Mouse (Mus musculus) R1 (cell line): Measurements from ENCODE around the gene Rdh13.
"Not testable (repeated sequence)": the region's sequence is repeated elsewhere in the genome, so short reads cannot be mapped to it uniquely, and the experiment has no call there.

Experiments
- DNase-seq: peaks from one replicate; pipeline ENCODE4 v3.0.0-alpha.2; 2018; ENCODE audit warnings: low read depth, low spot score

Gene Rdh13

GRCm38 (mm10) chr7:4437721-4438120 lies 7.7 kb downstream of the Rdh13 start:
- no peak for DNase-seq

- DNase-seq, result no peak
These were observed 13.4 kb downstream of the Rdh13 start for GRCm38 (mm10) chr7:4432026-4432425.

GRCm38 (mm10) chr7:4431548-4431947 lies 13.9 kb downstream of the Rdh13 start:
- DNase-seq, result peak; percentile 83

DNA sequence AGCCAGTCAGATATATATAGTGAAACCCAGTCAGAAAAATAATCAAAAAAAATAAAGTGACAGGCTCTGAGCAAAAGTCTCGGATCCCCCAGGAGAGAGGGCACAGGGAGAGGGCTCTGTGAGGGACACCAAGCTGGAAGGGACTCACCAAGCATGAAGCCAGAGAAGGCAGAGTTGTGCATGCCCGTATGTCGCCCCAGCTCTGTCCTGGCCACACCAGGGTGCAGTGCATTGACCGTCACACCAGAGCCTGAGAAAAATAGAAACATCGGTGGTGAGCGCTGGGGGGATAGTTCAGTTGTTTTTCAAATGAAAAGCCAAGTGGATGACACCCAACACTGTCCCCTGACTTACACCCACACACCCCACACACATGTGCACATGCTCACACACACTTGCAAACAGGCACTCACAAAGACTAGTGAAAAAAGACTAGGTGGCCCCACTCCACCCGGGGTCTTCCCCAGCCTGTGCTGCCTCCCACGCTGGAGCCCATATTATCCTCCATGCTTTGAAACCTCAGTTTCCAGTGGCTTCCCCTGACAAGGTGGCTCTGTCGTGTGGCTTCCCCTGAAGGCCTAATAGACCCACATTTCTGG lies 15.1 kb downstream of the Rdh13 start:
- no peak for DNase-seq

DNA sequence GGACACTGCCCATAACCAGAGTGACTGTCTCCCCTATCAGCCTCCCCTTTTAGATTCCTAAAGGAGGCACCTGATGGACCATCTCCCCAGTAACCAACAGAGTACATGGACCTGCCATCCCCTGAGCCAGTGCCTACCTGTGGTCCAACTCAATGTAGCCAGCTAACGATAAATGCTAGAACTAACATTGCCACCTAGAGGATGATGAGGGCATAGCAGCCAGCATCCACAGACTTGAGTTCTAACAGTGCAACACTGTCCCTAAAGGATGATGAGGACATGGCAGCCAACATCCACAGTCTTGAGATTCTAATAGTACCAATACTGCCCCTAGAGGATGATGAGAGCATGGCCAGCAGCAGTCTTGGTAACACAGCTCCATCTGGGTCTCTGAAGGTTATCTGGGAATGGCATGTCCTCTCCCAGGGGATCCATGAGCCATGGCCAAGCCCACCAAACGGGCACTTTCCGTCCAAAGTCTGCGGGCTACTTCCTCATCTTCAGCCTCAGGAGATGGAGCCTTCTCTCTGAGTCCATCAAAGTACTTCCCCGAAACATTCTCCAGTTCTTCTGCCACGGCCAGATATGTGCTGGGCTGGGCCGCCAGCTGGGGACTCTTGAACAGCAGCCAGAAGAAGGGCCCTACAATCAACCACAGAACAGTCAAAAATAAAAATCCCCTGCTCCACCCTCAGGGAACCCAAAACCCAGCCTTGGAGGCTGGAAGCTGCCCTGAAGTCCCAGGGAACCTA lies 18.1 kb downstream of the Rdh13 start:
- peak; percentile 97 for DNase-seq

GRCm38 (mm10) chr7:4420230-4420629 lies 25.2 kb downstream of the Rdh13 start:
- DNase-seq, result no peak

GRCm38 (mm10) chr7:4419681-4420080 lies 25.8 kb downstream of the Rdh13 start:
- no peak for DNase-seq

DNA sequence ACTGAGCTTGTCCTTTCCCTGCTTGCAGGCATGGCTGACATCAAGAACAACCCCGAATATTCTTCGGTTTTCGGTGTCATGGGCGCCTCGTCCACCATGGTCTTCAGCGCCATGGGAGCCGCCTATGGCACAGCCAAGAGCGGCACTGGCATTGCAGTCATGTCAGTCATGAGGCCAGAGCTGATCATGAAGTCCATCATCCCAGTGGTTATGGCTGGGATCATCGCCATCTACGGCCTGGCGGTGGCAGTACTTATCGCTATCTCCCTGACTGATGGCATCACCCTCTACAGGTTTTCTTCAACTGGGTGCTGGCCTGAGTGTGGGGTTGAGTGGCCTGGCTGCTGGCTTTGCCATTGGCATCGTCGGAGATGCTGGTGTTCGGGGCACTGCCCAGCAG lies 33.0 kb downstream of the Rdh13 start:
- not testable (repeated sequence) for DNase-seq

- no peak for DNase-seq
These were observed 47.7 kb downstream of the Rdh13 start, which contains the start of gene Gp6 for GRCm38 (mm10) chr7:4397730-4398129. Gene Gp6, minus strand, starts transcription at chr7:4397744.
